Mouse (Mus musculus): ENCODE data around the gene Hcfc1r1. TPM values are rescaled to one million over a fixed set of nuclear protein-coding genes. Genes with fewer than 3 reads are reported as not detected.
A peak's percentile ranks its signal among the peaks of the same experiment; 100 is the strongest.

Hcfc1r1 gene
- polyA plus RNA-seq, 1 experiment: 146 TPM

DNA sequence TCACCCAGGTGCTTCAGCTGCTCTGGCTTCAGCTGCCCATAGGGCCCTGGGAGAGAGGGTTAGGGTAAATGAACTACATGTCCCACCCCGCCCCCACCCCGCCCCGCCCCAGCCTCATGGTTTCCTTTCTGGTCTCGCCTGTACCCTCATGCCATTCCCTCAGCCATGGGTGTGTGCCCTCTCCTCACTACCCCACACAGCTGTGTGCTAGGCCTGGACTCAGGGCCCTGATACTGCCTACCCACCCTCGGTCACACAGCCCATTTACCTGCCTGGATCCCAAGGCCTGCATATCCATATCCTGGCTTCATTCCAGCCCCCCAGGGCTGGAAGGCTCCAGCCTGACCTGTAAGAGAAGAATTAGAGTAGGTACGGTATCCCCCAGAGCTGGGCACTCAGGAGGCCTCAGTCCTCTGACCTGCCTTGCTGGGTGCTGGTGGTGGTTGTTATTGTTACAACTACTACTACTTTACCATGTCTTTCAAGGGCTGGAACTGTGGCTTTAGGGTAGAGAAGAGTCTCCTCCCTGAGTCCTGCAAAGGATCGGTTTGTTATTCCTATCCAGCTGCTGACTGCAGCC is 32.2 kb downstream of the Hcfc1r1 start:
- Histone ChIP-seq H3K4me3 (ENCODE audit: insufficient read depth, low read length) (no peak overlapping the region), H3K4me1 (ENCODE audit: control insufficient read depth, insufficient read depth, low read length) (peaks cover 3% of the 10 kb centered on the region; the same call in 1 of the 2 replicates), H3K27ac (ENCODE audit: insufficient read depth, low read length) (no peak overlapping the region)
- TF ChIP-seq POLR2A (IDR thresholded peaks at IDR 0.05; ENCODE audit: low read depth, low read length) (no peak), CTCF (IDR thresholded peaks at IDR 0.05; ENCODE audit: borderline replicate concordance, insufficient read depth, low read length) (no peak)

DNA sequence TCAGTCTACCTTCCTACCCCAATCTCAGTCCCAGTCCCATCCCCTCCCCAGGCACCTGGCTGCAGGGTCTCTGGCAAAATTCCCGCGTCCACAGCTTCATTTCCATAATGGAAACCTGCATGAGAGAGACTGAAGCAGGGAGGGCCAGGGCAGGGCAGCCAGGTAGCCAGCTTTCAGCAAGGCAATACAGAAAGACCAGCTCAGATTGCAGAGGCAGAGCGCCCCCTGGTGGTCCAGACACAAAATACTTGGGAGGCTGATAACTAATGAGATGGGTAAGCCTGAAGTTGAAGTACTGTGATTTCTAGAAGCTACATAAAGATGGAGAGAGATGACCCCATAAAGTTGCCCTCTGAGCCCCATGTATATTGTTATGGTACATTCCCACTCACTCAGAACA is 32.8 kb downstream of the Hcfc1r1 start:
- no peak overlapping the region for H3K4me3 ChIP-seq (ENCODE audit: insufficient read depth, low read length)
- peak; percentile 71 for TF ChIP-seq CTCF (IDR thresholded peaks at IDR 0.05; ENCODE audit: borderline replicate concordance, insufficient read depth, low read length)
- TF ChIP-seq POLR2A (IDR thresholded peaks at IDR 0.05; ENCODE audit: low read depth, low read length): no peak
- H3K4me1 ChIP-seq (ENCODE audit: control insufficient read depth, insufficient read depth, low read length): peaks cover 3% of the 10 kb centered on the region; the same call in 1 of the 2 replicates
- no peak overlapping the region for H3K27ac ChIP-seq (ENCODE audit: insufficient read depth, low read length)

DNA sequence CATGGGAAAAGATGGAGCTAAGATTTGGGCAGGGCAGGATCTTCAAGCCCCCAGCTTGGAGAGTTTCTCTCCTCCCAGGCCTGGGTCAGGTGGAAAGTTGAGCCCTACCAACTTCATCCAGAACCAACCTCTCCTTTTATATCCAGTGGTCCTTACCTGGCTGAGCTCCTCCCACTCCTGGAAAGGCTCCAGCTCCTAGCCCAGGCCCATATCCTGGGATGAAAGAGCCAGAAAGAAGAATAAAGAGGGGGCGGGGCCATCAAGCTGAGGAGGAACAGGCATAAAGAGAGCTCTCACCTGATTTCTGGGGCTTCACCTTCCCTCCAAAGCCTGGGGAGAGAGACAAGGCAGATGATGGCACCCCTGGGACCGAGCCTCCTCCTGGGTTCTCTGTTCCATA is 43.6 kb downstream of the Hcfc1r1 start:
- Histone ChIP-seq H3K4me1 (ENCODE audit: control insufficient read depth, insufficient read depth, low read length) (no peaks in the 10 kb centered on the region), H3K27ac (ENCODE audit: insufficient read depth, low read length) (no peak overlapping the region)
- TF ChIP-seq CTCF (IDR thresholded peaks at IDR 0.05; ENCODE audit: borderline replicate concordance, insufficient read depth, low read length): no peak
- TF ChIP-seq POLR2A (IDR thresholded peaks at IDR 0.05; ENCODE audit: low read depth, low read length): no peak

DNA sequence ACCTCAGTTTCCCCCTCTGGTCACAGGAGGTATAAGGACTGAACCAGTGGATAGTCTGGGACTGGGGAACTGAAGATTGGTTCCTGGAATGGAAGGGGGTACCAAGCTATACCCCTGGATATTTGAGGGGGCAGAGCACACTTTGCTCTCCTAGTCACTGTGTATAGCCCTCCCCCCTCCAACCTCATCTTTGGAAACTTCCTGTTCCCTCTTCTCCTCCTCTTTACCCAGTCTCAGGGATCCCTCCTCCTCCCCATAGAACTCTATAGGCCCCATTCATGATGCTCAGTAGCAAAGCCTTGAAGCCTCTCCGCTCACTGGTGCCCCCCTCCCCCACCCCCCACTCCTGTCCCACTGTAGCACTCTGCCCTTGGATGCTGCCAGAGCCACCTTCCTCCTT is 46.1 kb downstream of the Hcfc1r1 start:
- TF ChIP-seq POLR2A (IDR thresholded peaks at IDR 0.05; ENCODE audit: low read depth, low read length): no peak
- no peaks in the 10 kb centered on the region for H3K4me1 ChIP-seq (ENCODE audit: control insufficient read depth, insufficient read depth, low read length)
- H3K27ac ChIP-seq (ENCODE audit: insufficient read depth, low read length): no peak overlapping the region
- H3K4me3 ChIP-seq (ENCODE audit: insufficient read depth, low read length): no peak overlapping the region

More for the DNA sequence above, 43.6 kb downstream of the Hcfc1r1 start:
- no peak overlapping the region for H3K4me3 ChIP-seq (ENCODE audit: insufficient read depth, low read length)

DNA sequence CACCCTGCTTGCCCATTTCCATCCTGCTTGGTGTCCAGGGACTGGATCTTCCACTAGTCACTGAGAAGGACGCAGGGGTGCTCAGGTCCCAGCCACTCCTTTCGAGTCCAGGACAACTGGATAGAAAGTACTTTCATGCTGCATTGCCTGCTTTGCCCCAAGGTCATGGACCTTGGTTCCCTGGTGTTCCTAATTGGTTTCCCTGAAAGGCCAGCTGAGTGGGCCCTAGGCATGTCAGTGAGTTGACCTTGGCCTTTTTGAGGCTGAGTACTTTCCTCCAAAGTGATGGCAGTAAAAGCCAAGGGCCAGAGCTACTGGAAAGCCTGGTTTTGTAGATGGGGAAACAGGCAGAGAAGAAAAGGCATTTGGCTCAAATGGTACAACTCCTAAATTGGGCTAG is 48.5 kb downstream of the Hcfc1r1 start:
- TF ChIP-seq CTCF (IDR thresholded peaks at IDR 0.05; ENCODE audit: borderline replicate concordance, insufficient read depth, low read length) (no peak), POLR2A (IDR thresholded peaks at IDR 0.05; ENCODE audit: low read depth, low read length) (no peak)

DNA sequence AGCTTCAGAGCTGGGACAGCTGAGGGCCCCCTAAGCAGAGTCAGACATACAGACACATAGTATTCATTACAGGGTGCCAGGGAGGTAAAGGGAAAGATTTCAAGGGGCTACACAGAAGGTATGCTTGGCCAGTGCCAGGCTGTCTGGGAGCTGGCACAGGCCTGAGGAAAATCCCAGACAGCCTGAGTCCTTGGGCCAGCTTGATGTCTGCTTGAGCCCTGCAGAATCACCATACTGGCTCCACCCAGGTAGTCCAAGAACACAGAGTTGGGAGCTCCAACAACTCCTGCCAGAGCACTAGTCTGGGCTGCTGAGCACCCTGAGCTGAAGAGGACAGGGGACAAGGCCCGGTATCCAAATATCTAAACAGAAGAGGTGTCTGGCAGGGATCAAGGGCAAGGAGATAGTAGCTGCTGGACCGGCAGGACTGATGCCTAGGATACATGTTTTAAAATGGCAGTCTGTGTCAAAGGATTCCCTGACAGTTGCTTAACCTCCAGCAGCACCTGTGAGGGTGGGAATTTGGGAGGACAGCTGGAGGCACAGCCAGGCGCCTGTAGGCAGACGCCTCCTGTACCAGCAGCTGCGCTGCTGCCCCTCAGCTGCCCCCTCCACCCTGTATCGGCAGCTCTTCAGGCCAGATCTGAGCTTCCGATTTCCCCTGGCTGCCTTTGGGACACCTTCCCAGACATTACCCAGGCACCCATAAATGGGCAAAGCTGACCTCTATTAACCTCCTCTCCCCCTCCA is 49.2 kb downstream of the Hcfc1r1 start, which contains the start of gene 1520401A03Rik:
1520401A03Rik (minus strand) TSS at position 408 of the 750 bp plus-strand sequence.
- no peak for TF ChIP-seq POLR2A (IDR thresholded peaks at IDR 0.05; ENCODE audit: low read depth, low read length)
- no peak for TF ChIP-seq CTCF (IDR thresholded peaks at IDR 0.05; ENCODE audit: borderline replicate concordance, insufficient read depth, low read length)
- Histone ChIP-seq H3K27ac (ENCODE audit: insufficient read depth, low read length) (no peak within 1 kb of the TSS), H3K4me1 (ENCODE audit: control insufficient read depth, insufficient read depth, low read length) (peaks cover 4% of the 10 kb centered on the region; the same call in 1 of the 2 replicates)

More for the DNA sequence above, 48.5 kb downstream of the Hcfc1r1 start:
- Histone ChIP-seq H3K4me1 (ENCODE audit: control insufficient read depth, insufficient read depth, low read length) (peaks cover 4% of the 10 kb centered on the region; the same call in 1 of the 2 replicates), H3K27ac (ENCODE audit: insufficient read depth, low read length) (no peak overlapping the region), H3K4me3 (ENCODE audit: insufficient read depth, low read length) (no peak overlapping the region)

More for the DNA sequence above, 49.2 kb downstream of the Hcfc1r1 start, which contains the start of gene 1520401A03Rik:
- no peak within 1 kb of the TSS for H3K4me3 ChIP-seq (ENCODE audit: insufficient read depth, low read length)

Other genes with a start within 250 kb of the Hcfc1r1 start
- not detected in 2 replicates for gene Vmn2r117, start 193.9 kb upstream of the Hcfc1r1 start, polyA plus RNA-seq (2011; ENCODE audit: insufficient read length, low read depth, missing spikeins)
- 6.5 TPM in 2 replicates for gene Zfp213, start 109.4 kb upstream of the Hcfc1r1 start, polyA plus RNA-seq (2011; ENCODE audit: insufficient read length, low read depth, missing spikeins)
- gene Zfp13, start 74.1 kb upstream of the Hcfc1r1 start, polyA plus RNA-seq (2011; ENCODE audit: insufficient read length, low read depth, missing spikeins): 5.3 and 8.1 TPM in 2 replicates
- gene Zscan10, start 72.7 kb upstream of the Hcfc1r1 start, polyA plus RNA-seq (2011; ENCODE audit: insufficient read length, low read depth, missing spikeins): not detected in 2 replicates
- gene Mmp25, start 28.3 kb upstream of the Hcfc1r1 start, polyA plus RNA-seq (2011; ENCODE audit: insufficient read length, low read depth, missing spikeins): 0.30 and 0.50 TPM in 2 replicates
- gene Bicdl2, start 13.1 kb upstream of the Hcfc1r1 start, polyA plus RNA-seq (2011; ENCODE audit: insufficient read length, low read depth, missing spikeins): not detected in 2 replicates
- 15.7 and 20.1 TPM in 2 replicates for gene Thoc6, start 286 bp downstream of the Hcfc1r1 start, polyA plus RNA-seq (2011; ENCODE audit: insufficient read length, low read depth, missing spikeins)
- 126 and 221 TPM in 2 replicates for gene Tnfrsf12a, start 3.9 kb downstream of the Hcfc1r1 start, polyA plus RNA-seq (2011; ENCODE audit: insufficient read length, low read depth, missing spikeins)
- not detected in 2 replicates for gene Cldn6, start 5.7 kb downstream of the Hcfc1r1 start, polyA plus RNA-seq (2011; ENCODE audit: insufficient read length, low read depth, missing spikeins)
- not detected in 2 replicates for gene Cldn9, start 10.4 kb downstream of the Hcfc1r1 start, polyA plus RNA-seq (2011; ENCODE audit: insufficient read length, low read depth, missing spikeins)
- not detected in 2 replicates for gene 1520401A03Rik, start 49.2 kb downstream of the Hcfc1r1 start, polyA plus RNA-seq (2011; ENCODE audit: insufficient read length, low read depth, missing spikeins)
- gene Pkmyt1, start 52.7 kb downstream of the Hcfc1r1 start, polyA plus RNA-seq (2011; ENCODE audit: insufficient read length, low read depth, missing spikeins): 9.2 and 10.9 TPM in 2 replicates
- 5.1 and 6.3 TPM in 2 replicates for gene Paqr4, start 67.3 kb downstream of the Hcfc1r1 start, polyA plus RNA-seq (2011; ENCODE audit: insufficient read length, low read depth, missing spikeins)
- gene Kremen2, start 72.2 kb downstream of the Hcfc1r1 start, polyA plus RNA-seq (2011; ENCODE audit: insufficient read length, low read depth, missing spikeins): not detected in 2 replicates
- 29.3 and 33.0 TPM in 2 replicates for gene Flywch1, start 98.0 kb downstream of the Hcfc1r1 start, polyA plus RNA-seq (2011; ENCODE audit: insufficient read length, low read depth, missing spikeins)
- gene Flywch2, start 112.5 kb downstream of the Hcfc1r1 start, polyA plus RNA-seq (2011; ENCODE audit: insufficient read length, low read depth, missing spikeins): 2.2 and 2.8 TPM in 2 replicates
- gene Srrm2, start 116.9 kb downstream of the Hcfc1r1 start, polyA plus RNA-seq (2011; ENCODE audit: insufficient read length, low read depth, missing spikeins): 264 and 303 TPM in 2 replicates
- gene Elob, start 155.5 kb downstream of the Hcfc1r1 start, polyA plus RNA-seq (2011; ENCODE audit: insufficient read length, low read depth, missing spikeins): 303 and 364 TPM in 2 replicates
- not detected in 2 replicates for gene Prss33, start 162.5 kb downstream of the Hcfc1r1 start, polyA plus RNA-seq (2011; ENCODE audit: insufficient read length, low read depth, missing spikeins)
- not detected in 2 replicates for gene Prss32, start 170.3 kb downstream of the Hcfc1r1 start, polyA plus RNA-seq (2011; ENCODE audit: insufficient read length, low read depth, missing spikeins)
- not detected in 2 replicates for gene Prss41, start 170.6 kb downstream of the Hcfc1r1 start, polyA plus RNA-seq (2011; ENCODE audit: insufficient read length, low read depth, missing spikeins)
- gene Prss21, start 194.5 kb downstream of the Hcfc1r1 start, polyA plus RNA-seq (2011; ENCODE audit: insufficient read length, low read depth, missing spikeins): not detected in 2 replicates
- not detected in 2 replicates for gene Dcpp1, start 207.3 kb downstream of the Hcfc1r1 start, polyA plus RNA-seq (2011; ENCODE audit: insufficient read length, low read depth, missing spikeins)
- not detected in 2 replicates for gene Dcpp2, start 207.3 kb downstream of the Hcfc1r1 start, polyA plus RNA-seq (2011; ENCODE audit: insufficient read length, low read depth, missing spikeins)
- gene Dcpp3, start 243.9 kb downstream of the Hcfc1r1 start, polyA plus RNA-seq (2011; ENCODE audit: insufficient read length, low read depth, missing spikeins): not detected in 2 replicates